Mouse (Mus musculus) forebrain, embryonic 12.5 days (tissue): ENCODE data around the gene Tnfaip2. TPM values are rescaled to one million over a fixed set of nuclear protein-coding genes. Genes with fewer than 3 reads are reported as not detected.

Experiments
- ATAC-seq: fragments of 200-750 bp; cut with Nextera tagmentation; 2 replicates; pipeline ENCODE4 v1.8.0; 2017; ENCODE audit warnings: moderate TSS enrichment; ENCODE audit not compliant: low FRiP score
- H3K27ac ChIP-seq: fragments of 300-500 bp; sonication (generic); 2 replicates; pipeline ENCODE4 v1.5.1; 2016; ENCODE audit warnings: mild to moderate bottlenecking
- H3K27me3 ChIP-seq: fragments of 300-500 bp; sonication (generic); 2 replicates; pipeline ENCODE4 v1.6.1; 2016; ENCODE audit warnings: mild to moderate bottlenecking
- H3K36me3 ChIP-seq: fragments of 300-500 bp; sonication (generic); replicated peaks from 2 replicates; pipeline ENCODE4 v1.6.1; 2016; ENCODE audit warnings: mild to moderate bottlenecking
- H3K4me1 ChIP-seq: fragments of 300-500 bp; sonication (generic); 2 replicates; pipeline ENCODE4 v1.6.1; 2016
- H3K4me2 ChIP-seq: fragments of 300-500 bp; sonication (generic); 2 replicates; pipeline ENCODE4 v1.6.1; 2016; ENCODE audit warnings: mild to moderate bottlenecking, moderate library complexity
- H3K4me3 ChIP-seq: fragments of 300-500 bp; sonication (generic); replicated peaks from 2 replicates; pipeline ENCODE4 v1.5.1; 2016; ENCODE audit warnings: mild to moderate bottlenecking
- H3K9ac ChIP-seq: fragments of 300-500 bp; sonication (generic); 2 replicates; pipeline ENCODE4 v1.6.1; 2016; ENCODE audit warnings: mild to moderate bottlenecking
- H3K9me3 ChIP-seq: fragments of 300-500 bp; sonication (generic); 2 replicates; pipeline ENCODE4 v1.6.1; 2016
- WGBS: fragments of 180-500 bp; shearing (Covaris S2); methylation state at CpG from one replicate; pipeline ENCODE4 v1.1.7; 2016; 5-methylcytosine and 5-hydroxymethylcytosine counted together
- polyA plus RNA-seq: library from polyadenylated mRNA; unstranded; fragments of >200 nt; fragmentation: Nextera tagmentation; extraction: Ambion mirVana; gene quantifications from 2 replicates; pipeline ENCODE4 v1.2.1, GENCODE M21; 2016

The Tnfaip2 gene
- polyA plus RNA-seq, 1 experiment from 2014 or later: 2.2 TPM

DNA sequence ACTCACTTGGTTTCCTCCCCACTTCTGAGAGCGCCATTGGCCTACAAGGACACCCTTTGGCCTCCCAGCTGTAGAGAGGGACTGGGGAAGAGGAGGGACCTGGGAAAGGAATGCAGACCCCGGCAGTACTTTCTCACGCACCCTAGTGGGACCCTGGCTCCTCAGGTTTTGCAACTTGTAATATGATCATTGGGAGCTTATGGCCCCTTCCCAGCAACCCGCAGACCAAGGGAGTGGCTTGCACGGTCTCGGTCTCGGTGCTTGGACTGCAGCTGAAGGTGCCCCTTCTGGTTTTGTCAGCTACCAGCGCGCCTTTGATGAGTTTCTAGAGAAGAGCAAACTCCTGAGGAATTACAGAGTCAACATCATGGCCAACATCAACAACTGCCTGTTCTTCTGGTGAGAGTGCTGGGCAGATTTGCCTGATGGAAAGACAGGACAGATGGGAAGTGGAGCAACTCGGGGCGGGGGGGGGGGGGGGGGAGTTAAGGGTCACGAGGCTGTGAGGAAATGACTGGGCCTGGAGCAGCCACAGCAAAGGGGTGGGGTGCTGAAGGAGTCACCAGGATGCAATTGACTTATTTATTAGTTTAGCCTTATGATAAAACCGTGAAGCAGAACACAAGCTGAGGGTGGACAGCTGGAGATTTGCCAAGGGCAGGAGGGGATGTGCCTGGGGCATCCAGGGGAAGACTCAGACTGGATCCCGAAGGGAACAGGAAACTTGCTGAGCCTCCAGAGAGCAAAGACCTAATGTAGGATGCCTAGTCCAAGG is 6.8 kb downstream of the Tnfaip2 start:
- Histone ChIP-seq H3K9ac (no peak overlapping the region), H3K4me1 (peaks cover 10% of the 10 kb centered on the region), H3K27me3 (peaks cover 93% of the 10 kb centered on the region), H3K27ac (no peak overlapping the region), H3K36me3 (no peaks in the 10 kb centered on the region), H3K9me3 (no peaks in the 10 kb centered on the region), H3K4me3 (no peak overlapping the region), H3K4me2 (no peak overlapping the region)
- 16% methylated on average over 13 of the region's 14 CpGs for WGBS
- ATAC-seq: no peak

- ATAC-seq: no peak
- Histone ChIP-seq H3K27ac (no peak overlapping the region), H3K9me3 (no peaks in the 10 kb centered on the region), H3K9ac (no peak overlapping the region), H3K4me3 (no peak overlapping the region), H3K27me3 (peaks cover 85% of the 10 kb centered on the region), H3K4me2 (no peak overlapping the region), H3K36me3 (no peaks in the 10 kb centered on the region), H3K4me1 (peaks cover 10% of the 10 kb centered on the region)
- 40% methylated on average over 6 of the region's 6 CpGs for WGBS
Observed at GRCm38 (mm10) chr12:111450359-111450758, 8.1 kb downstream of the Tnfaip2 start.

DNA sequence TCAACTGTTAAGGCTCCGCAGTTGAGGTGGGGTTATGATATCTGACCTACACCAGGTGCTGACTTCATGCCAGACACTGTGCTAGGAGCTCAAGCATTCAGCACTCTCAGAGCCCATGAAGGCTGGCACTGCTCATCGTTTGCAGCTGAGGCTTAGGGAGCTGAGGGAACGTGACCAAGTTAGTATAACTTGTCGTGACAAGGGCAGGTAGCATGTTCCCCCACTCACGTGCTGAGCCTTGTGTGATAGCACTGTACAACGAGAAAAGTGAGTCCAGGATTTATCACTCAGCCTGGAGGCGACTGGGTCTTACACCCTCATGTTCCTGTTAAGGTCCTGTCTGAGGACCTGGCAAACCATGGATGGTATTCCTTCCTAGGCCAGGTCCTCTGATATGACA is 9.3 kb downstream of the Tnfaip2 start:
- WGBS: 82% methylated on average over 7 of the region's 7 CpGs
- no peak overlapping the region for H3K27ac ChIP-seq
- H3K9me3 ChIP-seq: no peaks in the 10 kb centered on the region
- H3K27me3 ChIP-seq: peaks cover 85% of the 10 kb centered on the region
- H3K4me1 ChIP-seq: peaks cover 2% of the 10 kb centered on the region; the same call in 1 of the 2 replicates
- H3K9ac ChIP-seq: no peak overlapping the region
- H3K36me3 ChIP-seq: no peaks in the 10 kb centered on the region
- no peak for ATAC-seq
- H3K4me3 ChIP-seq: no peak overlapping the region
- no peak overlapping the region for H3K4me2 ChIP-seq

GRCm38 (mm10) chr12:111454021-111454420 is 11.8 kb downstream of the Tnfaip2 start:
- Histone ChIP-seq H3K27ac (no peak overlapping the region), H3K27me3 (peaks cover 81% of the 10 kb centered on the region), H3K36me3 (no peaks in the 10 kb centered on the region), H3K4me2 (no peak overlapping the region), H3K9ac (no peak overlapping the region), H3K4me3 (no peak overlapping the region), H3K9me3 (no peaks in the 10 kb centered on the region), H3K4me1 (no peaks in the 10 kb centered on the region)
- 44% methylated on average over 4 of the region's 4 CpGs for WGBS
- ATAC-seq: no peak

DNA sequence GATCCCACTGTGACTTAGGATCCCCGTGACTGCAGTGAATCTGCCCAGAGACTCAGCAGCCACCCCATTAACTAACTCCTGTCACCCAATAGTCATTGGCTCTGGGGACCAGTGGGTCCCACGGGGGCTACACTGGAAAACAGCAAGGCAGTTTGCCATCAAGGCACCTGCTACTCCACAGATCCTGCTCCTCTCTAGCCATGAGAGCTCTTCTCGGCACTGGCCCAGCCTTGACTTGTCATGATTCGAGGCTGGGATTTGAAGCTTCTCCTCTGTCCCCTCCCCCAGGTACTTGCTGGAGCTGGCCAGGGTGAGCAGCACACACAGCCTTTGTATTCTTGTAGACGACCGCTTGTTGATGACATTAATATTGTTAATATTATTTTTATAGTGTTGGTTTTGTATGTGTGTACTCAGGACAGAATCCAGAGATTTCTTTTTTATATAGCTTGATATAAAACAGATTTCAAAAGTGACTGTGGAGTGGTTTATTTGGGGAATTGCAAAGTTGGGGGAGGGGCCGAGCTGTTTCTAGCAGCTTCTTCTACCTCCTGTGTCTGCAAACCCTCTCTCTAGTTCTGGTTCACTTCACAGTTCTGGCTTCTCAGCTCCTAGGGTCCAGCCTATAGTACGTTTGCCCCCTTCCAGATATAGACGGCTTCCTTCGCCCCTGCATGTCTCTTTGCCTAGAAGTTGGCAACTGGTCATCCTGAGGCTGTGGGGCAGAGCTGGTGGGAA is 12.4 kb downstream of the Tnfaip2 start:
- Histone ChIP-seq H3K4me3 (no peak overlapping the region), H3K27ac (no peak overlapping the region), H3K27me3 (peaks cover 76% of the 10 kb centered on the region), H3K4me1 (no peaks in the 10 kb centered on the region), H3K4me2 (no peak overlapping the region), H3K9me3 (no peaks in the 10 kb centered on the region), H3K9ac (no peak overlapping the region), H3K36me3 (no peaks in the 10 kb centered on the region)
- no peak for ATAC-seq
- 62% methylated on average over 10 of the region's 10 CpGs for WGBS

DNA sequence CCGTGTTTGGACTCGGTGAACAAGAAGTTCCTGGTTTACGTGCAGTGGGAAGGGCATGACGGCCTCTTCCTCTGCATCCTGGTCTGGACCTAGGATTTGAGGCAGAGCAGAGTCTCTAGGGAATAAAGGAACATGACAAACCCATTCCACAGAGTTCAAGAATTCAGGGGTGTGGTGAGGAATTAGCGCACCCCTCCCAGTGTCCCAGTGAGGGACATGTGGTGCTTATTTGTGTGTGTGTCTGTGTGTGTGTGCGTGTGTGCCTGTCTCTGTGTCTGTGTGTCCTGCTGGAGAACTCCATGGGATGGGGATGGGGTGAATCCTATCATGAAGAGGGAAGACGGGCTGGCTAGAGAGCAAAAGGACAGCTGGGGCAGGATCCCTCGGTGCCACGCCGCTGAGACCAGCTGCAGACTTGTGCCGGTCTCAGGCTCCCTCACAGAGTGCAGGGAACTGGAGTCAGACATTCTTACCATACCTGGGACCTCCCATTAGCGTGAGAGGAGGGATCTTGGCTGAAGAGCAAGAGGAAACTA is 13.1 kb downstream of the Tnfaip2 start:
- H3K4me2 ChIP-seq: no peak overlapping the region
- H3K4me1 ChIP-seq: no peaks in the 10 kb centered on the region
- no peaks in the 10 kb centered on the region for H3K9me3 ChIP-seq
- H3K27ac ChIP-seq: no peak overlapping the region
- 68% methylated on average over 12 of the region's 12 CpGs for WGBS
- no peaks in the 10 kb centered on the region for H3K36me3 ChIP-seq
- no peak overlapping the region for H3K4me3 ChIP-seq
- H3K27me3 ChIP-seq: peaks cover 76% of the 10 kb centered on the region
- no peak overlapping the region for H3K9ac ChIP-seq
- no peak for ATAC-seq

DNA sequence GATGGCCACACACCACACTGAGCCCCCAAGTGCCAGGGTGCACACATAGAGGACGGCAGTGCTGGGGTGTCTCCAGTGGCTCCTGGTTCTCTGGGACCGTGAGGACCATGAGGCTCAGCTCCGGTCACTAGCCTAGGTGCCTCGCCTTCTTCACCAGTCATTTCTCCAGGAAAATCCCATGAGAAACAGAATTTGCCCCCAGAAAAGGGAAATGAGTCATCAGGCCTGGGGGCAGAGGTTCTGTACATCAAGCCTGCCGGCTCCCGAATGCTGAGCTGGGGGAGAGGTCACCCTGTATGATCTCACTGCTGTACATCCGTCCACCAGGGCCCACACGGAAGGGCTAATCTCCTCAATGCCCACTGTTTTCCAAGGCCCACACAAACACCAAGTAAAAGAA is 13.6 kb downstream of the Tnfaip2 start:
- Histone ChIP-seq H3K4me2 (no peak overlapping the region), H3K9ac (no peak overlapping the region), H3K9me3 (no peaks in the 10 kb centered on the region), H3K4me3 (no peak overlapping the region), H3K27ac (no peak overlapping the region), H3K27me3 (peaks cover 76% of the 10 kb centered on the region), H3K36me3 (no peaks in the 10 kb centered on the region), H3K4me1 (no peaks in the 10 kb centered on the region)
- ATAC-seq: no peak
- WGBS: 52% methylated on average over 8 of the region's 8 CpGs

DNA sequence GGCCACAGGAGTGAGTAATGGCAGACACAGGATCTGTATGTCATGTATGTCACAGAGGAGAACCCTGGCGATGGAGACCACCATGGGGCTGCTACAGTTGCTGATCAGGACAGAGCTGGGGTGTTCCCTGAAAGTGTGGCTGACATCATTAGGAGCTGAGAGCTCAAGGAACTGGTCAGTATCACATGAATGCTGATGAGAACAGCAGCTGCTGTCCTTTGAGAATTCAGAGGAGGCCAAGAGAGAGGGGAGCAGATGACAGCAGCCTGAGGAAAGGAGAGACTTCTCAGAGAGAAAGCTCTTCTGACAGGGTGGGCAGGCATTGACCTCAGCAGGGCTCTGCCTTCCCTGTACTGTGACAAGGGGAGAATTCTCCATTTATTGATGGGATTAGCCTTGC is 15.5 kb downstream of the Tnfaip2 start:
- 88% methylated on average over 1 of the region's 1 CpGs for WGBS

GRCm38 (mm10) chr12:111463570-111463969 is 21.3 kb downstream of the Tnfaip2 start:
- ATAC-seq: no peak
- no peak overlapping the region for H3K27ac ChIP-seq
- WGBS: 85% methylated on average over 7 of the region's 7 CpGs
- H3K9ac ChIP-seq: no peak overlapping the region
- H3K4me1 ChIP-seq: no peaks in the 10 kb centered on the region; the same call in 1 of the 2 replicates
- H3K27me3 ChIP-seq: peaks cover 25% of the 10 kb centered on the region
- H3K9me3 ChIP-seq: no peaks in the 10 kb centered on the region
- no peak overlapping the region for H3K4me2 ChIP-seq
- no peaks in the 10 kb centered on the region for H3K36me3 ChIP-seq
- H3K4me3 ChIP-seq: no peak overlapping the region

More for the DNA sequence above, 15.5 kb downstream of the Tnfaip2 start:
- no peak overlapping the region for H3K4me2 ChIP-seq
- H3K4me3 ChIP-seq: no peak overlapping the region
- H3K27me3 ChIP-seq: peaks cover 61% of the 10 kb centered on the region
- no peak overlapping the region for H3K27ac ChIP-seq
- no peaks in the 10 kb centered on the region for H3K4me1 ChIP-seq
- no peaks in the 10 kb centered on the region for H3K36me3 ChIP-seq
- H3K9ac ChIP-seq: no peak overlapping the region
- no peak for ATAC-seq
- no peaks in the 10 kb centered on the region for H3K9me3 ChIP-seq

DNA sequence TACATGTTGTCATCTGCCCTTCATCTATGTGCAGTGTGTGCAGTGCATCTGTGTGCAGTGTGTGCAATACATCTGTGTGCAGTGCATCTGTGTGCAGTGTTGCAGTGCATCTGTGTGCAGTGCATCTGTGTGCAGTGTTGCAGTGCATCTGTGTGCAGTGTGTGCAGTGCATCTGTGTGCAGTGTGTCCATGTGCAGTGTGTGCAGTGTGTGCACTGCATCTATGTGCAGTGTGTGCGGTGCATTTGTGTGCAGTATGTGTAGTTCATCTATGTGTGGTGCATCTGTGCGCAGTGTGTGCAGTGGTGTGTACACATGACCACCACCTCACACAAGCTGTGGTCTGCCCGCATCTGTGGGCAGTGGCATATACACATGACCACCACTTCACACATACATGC is 24.1 kb downstream of the Tnfaip2 start:
- Histone ChIP-seq H3K27me3 (peaks cover 16% of the 10 kb centered on the region), H3K4me3 (no peak overlapping the region), H3K9ac (no peak overlapping the region), H3K4me2 (no peak overlapping the region), H3K4me1 (no peaks in the 10 kb centered on the region; the same call in 1 of the 2 replicates), H3K27ac (no peak overlapping the region), H3K9me3 (no peaks in the 10 kb centered on the region), H3K36me3 (no peaks in the 10 kb centered on the region)
- no peak for ATAC-seq
- whole genome bisulfite sequencing: 94% methylated on average over 3 of the region's 3 CpGs

- Histone ChIP-seq H3K36me3 (no peaks in the 10 kb centered on the region), H3K27me3 (peaks cover 16% of the 10 kb centered on the region), H3K9me3 (no peaks in the 10 kb centered on the region), H3K4me1 (no peaks in the 10 kb centered on the region; the same call in 1 of the 2 replicates), H3K4me2 (no peak overlapping the region), H3K9ac (no peak overlapping the region), H3K27ac (no peak overlapping the region), H3K4me3 (no peak overlapping the region)
- ATAC-seq: no peak
- 65% methylated on average over 7 of the region's 7 CpGs for WGBS
Observed at GRCm38 (mm10) chr12:111468206-111468605, 25.9 kb downstream of the Tnfaip2 start.

- WGBS: 4% methylated on average over 8 of the region's 8 CpGs
- peaks cover under 1% of the 10 kb centered on the region; the same call in 1 of the 2 replicates for H3K4me1 ChIP-seq
- H3K4me2 ChIP-seq: no peak overlapping the region
- H3K27me3 ChIP-seq: peaks cover 12% of the 10 kb centered on the region
- H3K27ac ChIP-seq: no peak overlapping the region
- no peak overlapping the region for H3K4me3 ChIP-seq
- no peaks in the 10 kb centered on the region for H3K9me3 ChIP-seq
- ATAC-seq: no peak
- no peak overlapping the region for H3K9ac ChIP-seq
- H3K36me3 ChIP-seq: no peaks in the 10 kb centered on the region
Observed at GRCm38 (mm10) chr12:111469507-111469906, 27.2 kb downstream of the Tnfaip2 start.
